Mouse (Mus musculus): Measurements from ENCODE around the gene Jmy. TPM values are rescaled to one million over a fixed set of nuclear protein-coding genes. Genes with fewer than 3 reads are reported as not detected.

Jmy gene
- total RNA-seq, 2 experiments from 2014 or later, result 40.6 to 41.6 TPM

DNA sequence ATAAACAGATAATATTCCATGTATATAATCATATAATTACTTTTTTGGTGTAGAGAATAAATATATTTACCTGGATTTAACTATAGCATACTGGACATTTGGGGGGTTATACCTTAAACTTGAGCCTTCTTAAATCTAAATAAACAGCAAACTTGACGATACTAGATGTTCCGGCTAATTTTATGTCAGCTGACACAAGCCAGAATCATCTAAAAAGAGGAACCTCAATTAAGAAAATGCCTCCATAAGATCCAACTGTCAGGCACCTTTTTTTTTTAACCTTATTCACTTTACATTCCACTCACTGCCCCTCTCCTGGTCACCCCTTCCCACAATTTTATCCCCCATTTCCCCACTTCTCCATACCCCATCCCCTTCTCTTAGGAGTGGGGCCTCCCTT lies 116.0 kb downstream of the Jmy start:
- no peak for DNase-seq (ENCODE audit: low spot score)
- intact Hi-C loops (cut with DNase I), result no loop called here

DNA sequence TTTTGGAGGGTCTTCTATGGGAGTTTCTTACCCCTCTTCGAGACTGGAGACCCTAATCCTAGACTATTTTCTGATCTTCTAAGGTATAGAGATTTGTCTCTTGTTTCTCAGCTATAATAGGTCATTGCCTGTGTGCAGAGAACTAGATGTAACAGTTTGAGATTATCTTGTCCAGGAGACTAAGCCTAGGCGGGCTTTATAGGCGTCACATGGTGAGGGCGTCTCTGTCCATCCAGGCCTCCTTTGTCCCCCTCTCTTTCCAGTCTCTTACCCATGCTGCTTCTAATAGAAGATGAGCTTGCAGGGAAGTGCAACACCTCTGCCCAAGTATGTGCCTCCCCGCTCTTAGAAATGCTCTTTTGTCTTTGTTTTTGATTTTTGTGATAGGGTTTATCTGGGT lies 116.5 kb downstream of the Jmy start:
- no peak for DNase-seq (ENCODE audit: low spot score)
- intact Hi-C loops (cut with DNase I), result no loop called here

DNA sequence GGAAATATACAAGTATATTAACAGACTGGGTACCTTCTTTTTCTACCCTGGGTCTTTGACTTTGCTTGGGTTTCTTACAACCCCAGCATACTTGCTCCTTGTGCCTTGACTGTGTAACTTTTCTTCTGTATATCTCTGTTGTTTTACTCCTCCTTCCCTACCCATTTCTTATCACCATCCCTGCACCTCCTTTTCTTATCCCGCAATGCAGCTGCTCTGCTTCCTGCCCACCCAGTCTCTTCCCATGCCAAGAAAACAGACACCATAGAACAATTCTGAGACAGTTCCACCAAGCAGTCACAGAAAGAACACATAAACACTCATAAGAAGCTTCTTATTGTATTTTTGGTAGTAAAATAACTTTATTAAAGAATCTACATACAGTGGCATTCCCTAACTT lies 118.3 kb downstream of the Jmy start:
- intact Hi-C loops (cut with DNase I), result no loop called here
- DNase-seq (ENCODE audit: low spot score), result no peak

DNA sequence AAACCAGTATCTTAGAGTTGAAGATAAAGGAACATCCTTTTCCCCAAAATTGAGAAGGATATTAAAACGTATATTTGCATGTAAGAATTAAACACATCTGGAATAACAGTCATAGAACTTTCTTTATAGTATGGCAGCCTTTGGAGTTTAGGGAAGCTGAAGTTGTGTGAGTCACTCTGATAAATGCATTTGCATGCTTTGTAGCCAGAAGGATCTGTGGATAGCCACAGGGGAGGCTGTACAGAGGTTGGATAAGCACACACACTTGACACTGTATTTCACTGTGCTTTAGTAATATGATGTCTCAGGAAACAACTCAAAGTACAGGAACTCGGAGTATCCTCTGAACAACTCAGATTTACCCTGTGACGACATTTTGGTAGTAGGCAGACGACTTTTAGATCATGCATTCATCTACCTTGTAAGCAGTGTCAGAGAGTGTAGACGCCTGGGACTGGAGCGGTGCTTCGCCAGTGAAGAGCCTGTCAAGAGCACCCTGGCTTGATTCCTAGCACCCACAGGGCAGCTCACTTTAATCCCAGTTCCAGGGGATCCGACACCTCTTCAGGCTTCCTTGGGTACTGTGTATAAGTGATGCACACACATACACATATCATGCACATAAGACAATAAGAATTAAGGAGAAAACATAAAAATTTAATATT lies 119.1 kb downstream of the Jmy start:
- intact Hi-C loops (cut with DNase I), result no loop called here
- DNase-seq (ENCODE audit: low spot score), result no peak

Other genes starting within 250 kb of the Jmy start
- gene Homer1, start 200.2 kb downstream of the Jmy start, total RNA-seq (2021), result 10 to 100 TPM; 61.1 to 63.8 TPM
- gene Bhmt, start 138.2 kb upstream of the Jmy start, total RNA-seq (2021), result not detected
- gene Bhmt2, start 174.5 kb upstream of the Jmy start, total RNA-seq (2021), result not detected
- not detected for gene Dmgdh, start 174.6 kb upstream of the Jmy start, total RNA-seq (2021)

Measured in heart, postnatal 25 days (tissue).